Mouse (Mus musculus) hindbrain, embryonic 14.5 days (tissue): ENCODE results near the gene Rtf1. TPM values are rescaled to one million over a fixed set of nuclear protein-coding genes. Genes with fewer than 3 reads are reported as not detected.

Source experiments
- ATAC-seq: fragments of 200-750 bp; cut with Nextera tagmentation; 2 replicates; pipeline ENCODE4 v1.8.0; 2017; ENCODE audit warnings: moderate number of reproducible peaks, mild to moderate bottlenecking, moderate TSS enrichment, moderate library complexity; ENCODE audit not compliant: low FRiP score
- DNase-seq: peaks from one replicate; pipeline ENCODE4 v3.0.0-alpha.2; 2015; ENCODE audit warnings: low spot score
- H3K27ac ChIP-seq: fragments of 300-500 bp; sonication (generic); 2 replicates; pipeline ENCODE4 v1.5.1; 2014; ENCODE audit warnings: mild to moderate bottlenecking, moderate library complexity
- H3K27me3 ChIP-seq: fragments of 300-500 bp; sonication (generic); 2 replicates; pipeline ENCODE4 v1.6.1; 2014; ENCODE audit warnings: mild to moderate bottlenecking, low read length, mixed read lengths; ENCODE audit not compliant: control insufficient read depth, insufficient read depth
- H3K36me3 ChIP-seq: fragments of 300-500 bp; sonication (generic); replicated peaks from 2 replicates; pipeline ENCODE4 v1.6.1; 2014; ENCODE audit not compliant: control insufficient read depth, insufficient read depth
- H3K4me1 ChIP-seq: fragments of 300-500 bp; sonication (generic); replicated peaks from 2 replicates; pipeline ENCODE4 v1.6.1; 2014; ENCODE audit warnings: antibody characterized with exemption, low read length, mixed read lengths; ENCODE audit not compliant: control insufficient read depth, insufficient read depth
- H3K4me2 ChIP-seq: fragments of 300-500 bp; sonication (generic); replicated peaks from 2 replicates; pipeline ENCODE4 v1.6.1; 2014; ENCODE audit warnings: mild to moderate bottlenecking, moderate library complexity
- H3K4me3 ChIP-seq: fragments of 300-500 bp; sonication (generic); replicated peaks from 2 replicates; pipeline ENCODE4 v1.5.1; 2014; ENCODE audit warnings: mild to moderate bottlenecking, low read length
- H3K9ac ChIP-seq: fragments of 300-500 bp; sonication (generic); 2 replicates; pipeline ENCODE4 v1.6.1; 2014
- H3K9me3 ChIP-seq: fragments of 300-500 bp; sonication (generic); 2 replicates; pipeline ENCODE4 v1.6.1; 2016; ENCODE audit warnings: low read length; ENCODE audit not compliant: control insufficient read depth
- WGBS: fragments of 180-500 bp; shearing (Covaris S2); extraction: QIAGEN DNeasy Blood & Tissue Kit; methylation state at CpG from one replicate; pipeline ENCODE4 v1.1.7; 2014; 5-methylcytosine and 5-hydroxymethylcytosine counted together
- polyA plus RNA-seq: library from polyadenylated mRNA; unstranded; fragments of >200 nt; fragmentation: Nextera tagmentation; extraction: Ambion mirVana; gene quantifications from 2 replicates; pipeline ENCODE4 v1.2.1, GENCODE M21; 2014

Gene Rtf1
- polyA plus RNA-seq, 1 experiment from 2014 or later, result 36.2 TPM

DNA sequence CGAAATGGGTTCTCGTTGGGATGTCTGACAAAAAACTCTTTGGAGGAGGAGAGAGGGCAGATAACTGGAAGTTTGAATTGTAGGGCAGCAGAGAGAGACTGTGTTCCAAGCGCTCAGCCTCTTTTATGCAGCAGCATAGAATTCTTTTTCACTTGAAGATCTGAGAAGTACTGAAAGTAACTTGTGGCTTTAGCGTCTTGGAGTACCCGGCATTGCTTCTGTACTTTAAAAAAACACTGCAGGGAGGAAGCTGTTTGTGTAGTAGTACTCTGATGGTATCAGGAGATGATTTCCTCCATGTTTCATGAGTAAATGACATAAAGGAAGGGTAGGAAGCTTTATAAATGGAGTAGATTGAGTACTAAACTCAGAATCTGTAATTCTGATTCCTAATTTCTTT is 963 bp downstream of the Rtf1 start:
- Histone ChIP-seq H3K4me3 (peak overlapping the region; percentile 99), H3K4me2 (peak overlapping the region; percentile 82), H3K9me3 (no peaks in the 10 kb centered on the region), H3K4me1 (peaks cover 23% of the 10 kb centered on the region), H3K27me3 (no peaks in the 10 kb centered on the region), H3K27ac (no peak overlapping the region), H3K36me3 (no peaks in the 10 kb centered on the region; the same call in 1 of the 2 replicates), H3K9ac (peak overlapping the region; percentile 98)
- ATAC-seq, result no peak
- no peak for DNase-seq
- 7% methylated on average over 5 of the region's 5 CpGs for WGBS

- no peak overlapping the region for H3K4me3 ChIP-seq
- no peaks in the 10 kb centered on the region for H3K27me3 ChIP-seq
- H3K27ac ChIP-seq, result no peak overlapping the region
- peaks cover 9% of the 10 kb centered on the region for H3K36me3 ChIP-seq
- H3K9ac ChIP-seq, result no peak overlapping the region
- no peak overlapping the region for H3K4me2 ChIP-seq
- WGBS, result 100% methylated on average over 2 of the region's 2 CpGs
- 0 out of 2 replicates have a peak, but pooled peaks cover 3% of the 10 kb centered on the region for H3K4me1 ChIP-seq
- DNase-seq, result no peak
- H3K9me3 ChIP-seq, result no peaks in the 10 kb centered on the region
- no peak for ATAC-seq
Observed at GRCm38 (mm10) chr2:119683706-119684105, 8.8 kb downstream of the Rtf1 start.

- Histone ChIP-seq H3K36me3 (peaks cover 26% of the 10 kb centered on the region), H3K4me2 (no peak overlapping the region), H3K9me3 (no peaks in the 10 kb centered on the region), H3K4me3 (no peak overlapping the region), H3K27me3 (no peaks in the 10 kb centered on the region), H3K9ac (no peak overlapping the region), H3K27ac (no peak overlapping the region), H3K4me1 (no peaks in the 10 kb centered on the region)
- WGBS, result 83% methylated on average over 9 of the region's 9 CpGs
- no peak for DNase-seq
- ATAC-seq, result no peak
Observed at GRCm38 (mm10) chr2:119692003-119692701, 17.3 kb downstream of the Rtf1 start.

GRCm38 (mm10) chr2:119694826-119695225 is 20.0 kb downstream of the Rtf1 start:
- 90% methylated on average over 2 of the region's 2 CpGs for WGBS
- no peaks in the 10 kb centered on the region for H3K4me1 ChIP-seq
- DNase-seq (no peak), ATAC-seq (no peak)
- H3K4me2 ChIP-seq, result no peak overlapping the region
- H3K9ac ChIP-seq, result no peak overlapping the region
- H3K27me3 ChIP-seq, result no peaks in the 10 kb centered on the region
- H3K36me3 ChIP-seq, result peaks cover 28% of the 10 kb centered on the region
- no peak overlapping the region for H3K4me3 ChIP-seq
- H3K27ac ChIP-seq, result no peak overlapping the region
- no peaks in the 10 kb centered on the region for H3K9me3 ChIP-seq

DNA sequence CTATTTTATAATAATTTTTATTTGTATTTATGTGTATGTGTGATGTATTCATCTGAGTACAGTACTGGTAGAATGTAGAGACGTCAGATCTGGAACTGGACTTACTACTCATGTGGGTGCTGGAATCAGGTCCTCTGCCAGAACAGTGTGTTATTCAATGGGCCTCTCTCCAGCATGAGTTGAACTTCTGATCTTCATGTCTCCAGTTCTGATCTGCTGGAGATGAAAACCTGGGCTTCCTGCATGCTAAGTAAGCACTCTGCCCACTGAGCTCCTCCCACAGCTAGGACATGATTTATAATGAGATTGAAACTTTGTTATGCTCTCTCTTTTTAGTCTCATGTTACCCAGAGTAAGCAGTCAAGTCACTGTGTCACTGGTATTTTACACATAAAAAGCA is 21.2 kb downstream of the Rtf1 start:
- no peak overlapping the region for H3K27ac ChIP-seq
- WGBS, result 97% methylated on average over 1 of the region's 1 CpGs
- H3K36me3 ChIP-seq, result peaks cover 30% of the 10 kb centered on the region
- H3K4me1 ChIP-seq, result no peaks in the 10 kb centered on the region
- ATAC-seq (no peak), DNase-seq (no peak)
- no peak overlapping the region for H3K4me2 ChIP-seq
- no peaks in the 10 kb centered on the region for H3K27me3 ChIP-seq
- H3K9me3 ChIP-seq, result no peaks in the 10 kb centered on the region
- no peak overlapping the region for H3K4me3 ChIP-seq
- no peak overlapping the region for H3K9ac ChIP-seq

GRCm38 (mm10) chr2:119698472-119698871 is 23.6 kb downstream of the Rtf1 start:
- no peak overlapping the region for H3K4me2 ChIP-seq
- ATAC-seq (no peak), DNase-seq (no peak)
- H3K27me3 ChIP-seq, result no peaks in the 10 kb centered on the region
- H3K27ac ChIP-seq, result no peak overlapping the region
- H3K36me3 ChIP-seq, result peaks cover 37% of the 10 kb centered on the region
- H3K4me1 ChIP-seq, result no peaks in the 10 kb centered on the region
- 93% methylated on average over 2 of the region's 2 CpGs for WGBS
- no peak overlapping the region for H3K4me3 ChIP-seq
- H3K9ac ChIP-seq, result no peak overlapping the region
- no peaks in the 10 kb centered on the region for H3K9me3 ChIP-seq

DNA sequence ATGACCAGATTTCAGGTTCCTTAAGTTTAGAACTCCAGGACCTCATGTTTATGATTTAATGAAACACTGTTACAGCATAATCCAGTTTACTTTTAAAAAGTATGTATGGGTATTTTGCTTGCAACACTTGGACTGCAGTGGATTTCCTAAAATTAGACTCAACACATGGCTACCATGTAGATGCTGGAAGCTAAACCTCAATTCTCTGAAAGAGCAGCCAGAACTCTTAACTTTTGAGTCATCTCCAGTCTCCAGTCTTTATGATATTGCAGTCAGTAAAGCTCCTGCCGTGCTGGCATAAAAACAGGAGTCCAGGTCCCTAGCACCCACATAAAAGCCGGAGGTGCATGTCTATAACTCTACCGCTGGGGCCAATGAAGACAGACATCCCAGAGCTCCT is 25.1 kb downstream of the Rtf1 start:
- Histone ChIP-seq H3K27me3 (no peaks in the 10 kb centered on the region), H3K4me1 (no peaks in the 10 kb centered on the region), H3K4me3 (no peak overlapping the region), H3K4me2 (no peak overlapping the region), H3K9ac (no peak overlapping the region), H3K27ac (no peak overlapping the region), H3K9me3 (no peaks in the 10 kb centered on the region), H3K36me3 (peaks cover 41% of the 10 kb centered on the region)
- no peak for ATAC-seq
- 96% methylated on average over 3 of the region's 3 CpGs for WGBS
- DNase-seq, result no peak

DNA sequence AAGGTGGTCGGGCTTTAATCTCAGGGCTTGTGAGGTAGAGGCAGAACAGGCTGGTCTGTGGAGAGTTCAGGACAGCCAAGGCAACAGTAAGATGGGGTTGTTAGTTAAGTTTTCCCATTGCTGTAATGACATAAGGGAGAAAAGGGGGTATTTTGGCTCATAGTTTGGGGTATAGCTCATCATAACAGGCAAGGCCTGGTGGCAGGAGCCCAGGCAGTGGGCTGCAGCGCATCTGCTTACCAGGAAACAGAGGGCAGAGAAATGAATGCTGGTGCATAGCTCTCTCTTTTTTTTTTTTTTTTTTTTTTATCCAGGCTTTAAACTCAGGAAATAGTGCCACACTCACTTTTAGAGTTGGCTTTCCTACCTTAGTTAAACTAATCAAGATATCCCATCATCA is 28.3 kb downstream of the Rtf1 start:
- H3K4me3 ChIP-seq, result no peak overlapping the region
- H3K4me2 ChIP-seq, result no peak overlapping the region
- no peaks in the 10 kb centered on the region for H3K27me3 ChIP-seq
- 93% methylated on average over 2 of the region's 2 CpGs for WGBS
- no peak overlapping the region for H3K9ac ChIP-seq
- H3K9me3 ChIP-seq, result no peaks in the 10 kb centered on the region
- no peak for DNase-seq
- peaks cover 57% of the 10 kb centered on the region for H3K36me3 ChIP-seq
- no peaks in the 10 kb centered on the region for H3K4me1 ChIP-seq
- ATAC-seq, result no peak
- H3K27ac ChIP-seq, result no peak overlapping the region

DNA sequence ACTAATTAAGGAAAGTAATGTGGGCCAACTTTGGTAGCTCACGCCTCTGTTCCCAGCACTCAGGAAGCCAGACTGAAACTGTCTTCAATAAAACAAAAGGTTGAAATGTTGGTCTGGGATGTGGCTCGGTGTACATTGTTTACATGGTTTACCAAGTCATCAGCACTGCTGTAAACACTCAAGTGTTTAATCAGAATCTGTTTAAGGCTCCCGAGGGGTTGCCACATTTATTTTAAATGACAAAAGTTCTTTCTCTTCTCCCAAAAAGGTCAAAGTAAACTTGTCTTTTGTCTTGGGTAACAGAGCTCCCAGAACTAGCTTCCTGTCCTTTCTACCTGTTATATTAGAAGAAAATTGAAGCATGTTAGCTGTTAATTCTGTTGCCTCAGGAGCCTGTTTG is 32.8 kb downstream of the Rtf1 start:
- no peaks in the 10 kb centered on the region for H3K27me3 ChIP-seq
- H3K4me3 ChIP-seq, result no peak overlapping the region
- H3K27ac ChIP-seq, result no peak overlapping the region
- WGBS, result 91% methylated on average over 3 of the region's 3 CpGs
- DNase-seq (no peak), ATAC-seq (no peak)
- no peak overlapping the region for H3K4me2 ChIP-seq
- H3K4me1 ChIP-seq, result no peaks in the 10 kb centered on the region
- no peaks in the 10 kb centered on the region for H3K9me3 ChIP-seq
- no peak overlapping the region for H3K9ac ChIP-seq
- peaks cover 84% of the 10 kb centered on the region for H3K36me3 ChIP-seq

DNA sequence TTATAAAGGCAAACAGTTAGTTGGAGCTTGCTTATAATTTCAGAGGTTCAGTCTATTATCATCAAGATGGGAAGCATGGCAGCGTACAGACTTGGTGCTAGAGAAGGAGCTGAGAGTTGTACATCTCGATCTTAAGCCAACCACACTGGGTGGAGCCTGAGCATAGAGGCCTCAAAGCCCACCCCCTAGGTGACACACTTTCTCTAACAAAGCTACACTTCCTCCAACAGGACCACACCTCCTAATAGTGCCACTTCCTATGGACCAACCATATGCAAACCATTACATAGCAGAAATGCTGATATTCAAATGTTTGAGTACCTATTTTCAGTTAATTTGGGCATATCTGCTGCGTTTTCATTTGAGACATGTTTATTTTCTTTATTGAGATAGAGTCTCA is 35.1 kb downstream of the Rtf1 start:
- H3K4me3 ChIP-seq, result no peak overlapping the region
- H3K4me1 ChIP-seq, result no peaks in the 10 kb centered on the region
- no peaks in the 10 kb centered on the region for H3K9me3 ChIP-seq
- DNase-seq (no peak), ATAC-seq (no peak)
- H3K9ac ChIP-seq, result no peak overlapping the region
- 96% methylated on average over 3 of the region's 3 CpGs for WGBS
- H3K36me3 ChIP-seq, result peaks cover 81% of the 10 kb centered on the region
- no peak overlapping the region for H3K27ac ChIP-seq
- no peaks in the 10 kb centered on the region for H3K27me3 ChIP-seq
- H3K4me2 ChIP-seq, result no peak overlapping the region
